Mouse (Mus musculus): ENCODE measurements around the gene Nodal. TPM values are rescaled to one million over a fixed set of nuclear protein-coding genes. Genes with fewer than 3 reads are reported as not detected.
A peak's percentile ranks its signal among the peaks of the same experiment; 100 is the strongest.

Gene Nodal
- total and polyA plus RNA-seq, 3 experiments: 0.13 TPM; not detected in 2

DNA sequence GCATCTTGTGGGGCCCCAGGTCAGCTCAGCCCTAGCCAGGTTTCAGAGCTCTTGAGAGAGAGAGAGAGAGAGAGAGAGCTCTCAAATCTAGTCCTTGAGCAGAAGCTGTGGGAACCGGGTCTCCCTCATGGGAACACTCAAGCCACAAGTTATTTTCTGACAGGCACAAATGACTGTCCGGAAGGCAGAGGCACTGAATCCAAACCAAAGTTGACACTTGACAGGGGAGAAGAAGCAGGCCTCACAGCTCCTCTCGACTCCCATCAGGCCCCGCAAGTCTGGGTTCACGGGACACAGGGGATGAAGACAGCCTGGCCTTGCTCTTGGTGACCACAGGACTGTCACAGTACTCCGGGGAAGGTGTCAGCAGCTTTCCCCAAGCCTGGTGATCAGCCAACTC lies 31.5 kb upstream of the Nodal start:
- in situ Hi-C loops (cut with MboI; ENCODE audit: low pct_ligation_motif_present, low pct_unique_long_range_greater_than_20kb, low sequenced_read_pairs): loop anchor here (5.0 kb wide), 1 partner anchor 49 kb away; no protein-coding TSS in a partner anchor
- TF ChIP-seq GABPA (IDR thresholded peaks at IDR 0.05; ENCODE audit: insufficient replicate concordance, low read depth, low read length): no peak
- TF ChIP-seq SMC3 (IDR thresholded peaks at IDR 0.05; ENCODE audit: low read depth, low read length): no peak
- no peak for TF ChIP-seq ZMIZ1 (IDR thresholded peaks at IDR 0.05; ENCODE audit: low read depth, low read length)
- no peak for TF ChIP-seq PAX5 (IDR thresholded peaks at IDR 0.05; ENCODE audit: low read length)
- no peak for TF ChIP-seq TBP (conservative IDR thresholded peaks at IDR 0.05; ENCODE audit: low read depth, low read length)
- no peak for TF ChIP-seq USF2 (conservative IDR thresholded peaks at IDR 0.05; ENCODE audit: low read depth, low read length)
- no peak for TF ChIP-seq ZC3H11A (IDR thresholded peaks at IDR 0.05; ENCODE audit: low read depth, low read length)
- no peak for TF ChIP-seq ZNF384 (IDR thresholded peaks at IDR 0.05; ENCODE audit: low read depth, low read length)
- TF ChIP-seq RCOR1 (conservative IDR thresholded peaks at IDR 0.05; ENCODE audit: low read depth, low read length): no peak
- 0 out of 2 replicates have a peak, but pooled peaks have one; percentile 33 for TF ChIP-seq ETS1 (conservative IDR thresholded peaks at IDR 0.05; ENCODE audit: low read depth, low read length)
- TF ChIP-seq MEF2A (IDR thresholded peaks at IDR 0.05; ENCODE audit: borderline replicate concordance, low read depth, low read length): 0 out of 2 replicates have a peak, but pooled peaks have one; percentile 33
- no peak for TF ChIP-seq UBTF (IDR thresholded peaks at IDR 0.05; ENCODE audit: low read depth, low read length)
- TF ChIP-seq MAFK (IDR thresholded peaks at IDR 0.05; ENCODE audit: insufficient replicate concordance, low read length): 0 out of 2 replicates have a peak, but pooled peaks have one; percentile 19
- TF ChIP-seq SIN3A (IDR thresholded peaks at IDR 0.05; ENCODE audit: low read length): 0 out of 2 replicates have a peak, but pooled peaks have one; percentile 27
- TF ChIP-seq TCF12 (IDR thresholded peaks at IDR 0.05; ENCODE audit: low read depth, low read length): no peak
- DNase-seq (ENCODE audit: extremely low read depth): peak; percentile 58

DNA sequence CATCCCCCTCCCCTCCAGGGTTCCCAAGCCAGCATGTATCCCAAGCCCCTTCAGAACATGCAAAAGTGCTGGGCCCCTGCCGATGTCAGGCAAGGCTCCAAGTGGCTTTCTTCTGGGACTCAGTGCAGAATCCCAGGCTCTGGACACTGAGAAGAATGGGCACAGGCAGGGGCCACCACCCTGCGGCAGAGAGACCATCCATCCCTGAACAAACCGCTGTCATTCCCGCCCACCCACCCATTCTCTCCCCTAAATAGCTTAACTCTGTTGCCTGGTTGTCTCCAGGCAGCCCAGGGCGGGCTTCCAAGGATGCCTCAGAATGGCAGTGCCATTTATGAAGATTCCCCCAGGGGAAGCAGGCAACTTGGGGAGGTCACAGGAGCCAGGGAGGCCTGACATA lies 28.8 kb upstream of the Nodal start:
- Histone ChIP-seq H3K9ac (ENCODE audit: insufficient read depth, low read depth) (no peak overlapping the region), H3K4me1 (ENCODE audit: control insufficient read depth in 1 of 2, insufficient read depth in 2 of 2) (peaks cover 0 to 21% of the 10 kb centered on the region in 2 experiments; a peak in 3 of 4 replicates), H3K79me2 (replicated peaks; ENCODE audit: control insufficient read depth, extremely low read depth, insufficient read depth, poor library complexity, severe bottlenecking) (no peaks in the 10 kb centered on the region), H3K9me3 (replicated peaks; ENCODE audit: low read length) (no peaks in the 10 kb centered on the region), H3K36me3 (replicated peaks in 1 of 2; ENCODE audit: control insufficient read depth in 1 of 2, insufficient read depth in 1 of 2, low read length in 1 of 2) (no peaks in the 10 kb centered on the region), H3K4me2 (ENCODE audit: insufficient read depth, low read depth, poor library complexity, severe bottlenecking) (no peak overlapping the region), H3K27me3 (replicated peaks) (peaks cover 7% of the 10 kb centered on the region), H3K27ac (ENCODE audit: insufficient read depth, low read depth) (no peak overlapping the region), H3K4me3 (replicated peaks in 1 of 3; ENCODE audit: low read depth in 2 of 3, low read length in 2 of 3, poor library complexity in 1 of 3) (no peak overlapping the region)
- TF ChIP-seq TCF12 (IDR thresholded peaks at IDR 0.05; ENCODE audit: low read depth, low read length): no peak
- no peak for TF ChIP-seq IRF4 (IDR thresholded peaks at IDR 0.05; ENCODE audit: low read depth, low read length)
- TF ChIP-seq EP300 (IDR thresholded peaks at IDR 0.05; ENCODE audit: low read length): no peak
- TF ChIP-seq RAD21 (IDR thresholded peaks at IDR 0.05; ENCODE audit: low read depth, low read length): no peak
- no peak for TF ChIP-seq ZMIZ1 (IDR thresholded peaks at IDR 0.05; ENCODE audit: low read depth, low read length)
- TF ChIP-seq CHD1 (IDR thresholded peaks at IDR 0.05; ENCODE audit: low read depth, low read length): no peak
- TF ChIP-seq KAT2A (IDR thresholded peaks at IDR 0.05; ENCODE audit: insufficient replicate concordance, low read length): no peak
- no peak for TF ChIP-seq JUND (conservative IDR thresholded peaks at IDR 0.05; ENCODE audit: low read depth, low read length)
- no peak for TF ChIP-seq ELF1 (IDR thresholded peaks at IDR 0.05; ENCODE audit: low read depth, low read length)
- no peak for TF ChIP-seq NELFE (IDR thresholded peaks at IDR 0.05; ENCODE audit: low read depth, low read length)
- TF ChIP-seq HCFC1 (IDR thresholded peaks at IDR 0.05; ENCODE audit: low read depth, low read length): no peak
- TF ChIP-seq MAZ (IDR thresholded peaks at IDR 0.05; ENCODE audit: low read depth, low read length): no peak
- TF ChIP-seq SIN3A (IDR thresholded peaks at IDR 0.05; ENCODE audit: low read length): no peak
- TF ChIP-seq UBTF (IDR thresholded peaks at IDR 0.05; ENCODE audit: low read depth, low read length): no peak
- no peak for TF ChIP-seq CHD2 (IDR thresholded peaks at IDR 0.05; ENCODE audit: low read length)
- no peak for TF ChIP-seq ZKSCAN1 (IDR thresholded peaks at IDR 0.05; ENCODE audit: borderline replicate concordance, low read depth, low read length)
- TF ChIP-seq MYC (IDR thresholded peaks at IDR 0.05; ENCODE audit: low read depth, low read length): no peak
- dilution Hi-C loops (cut with MboI; ENCODE audit: extremely low pct_ligation_motif_present, extremely low pct_unique_long_range_greater_than_20kb, low sequenced_read_pairs): no loop called here
- in situ Hi-C loops (cut with MboI; ENCODE audit: low pct_ligation_motif_present, low pct_unique_long_range_greater_than_20kb, low sequenced_read_pairs): loop anchor here (5.0 kb wide), 1 partner anchor 52 kb away; no protein-coding TSS in a partner anchor
- DNase-seq (ENCODE audit: extremely low read depth): no peak

More for the DNA sequence above, 31.5 kb upstream of the Nodal start:
- no peak overlapping the region for H3K4me3 ChIP-seq (replicated peaks in 1 of 3; ENCODE audit: low read depth in 2 of 3, low read length in 2 of 3, poor library complexity in 1 of 3)
- no peaks in the 10 kb centered on the region for H3K36me3 ChIP-seq (replicated peaks in 1 of 2; ENCODE audit: control insufficient read depth in 1 of 2, insufficient read depth in 1 of 2, low read length in 1 of 2)
- no peak overlapping the region for H3K4me2 ChIP-seq (ENCODE audit: insufficient read depth, low read depth, poor library complexity, severe bottlenecking)
- dilution Hi-C loops (cut with MboI; ENCODE audit: extremely low pct_ligation_motif_present, extremely low pct_unique_long_range_greater_than_20kb, low sequenced_read_pairs): no loop called here
- H3K79me2 ChIP-seq (replicated peaks; ENCODE audit: control insufficient read depth, extremely low read depth, insufficient read depth, poor library complexity, severe bottlenecking): no peaks in the 10 kb centered on the region
- H3K27ac ChIP-seq (ENCODE audit: insufficient read depth, low read depth): no peak overlapping the region
- H3K27me3 ChIP-seq (replicated peaks): peaks cover 17% of the 10 kb centered on the region
- H3K4me1 ChIP-seq (ENCODE audit: control insufficient read depth in 1 of 2, insufficient read depth in 2 of 2): peaks cover 7 to 41% of the 10 kb centered on the region in 2 experiments
- no peak overlapping the region for H3K9ac ChIP-seq (ENCODE audit: insufficient read depth, low read depth)
- no peaks in the 10 kb centered on the region for H3K9me3 ChIP-seq (replicated peaks; ENCODE audit: low read length)

All from CH12.LX (cell line).